Mouse (Mus musculus): Measurements from ENCODE around the gene Ywhaq.
"Not testable (repeated sequence)": the region's sequence is repeated elsewhere in the genome, so short reads cannot be mapped to it uniquely, and the experiment has no call there.

Gene Ywhaq

GRCm38 (mm10) chr12:21410620-21411019 is 6.8 kb downstream of the Ywhaq start:
- no peak for DNase-seq (ENCODE audit: extremely low read depth, low read depth, low spot score)

GRCm38 (mm10) chr12:21409651-21410050 is 7.8 kb downstream of the Ywhaq start:
- DNase-seq (ENCODE audit: extremely low read depth, low read depth, low spot score) = no peak

GRCm38 (mm10) chr12:21408789-21409367 is 8.6 kb downstream of the Ywhaq start:
- DNase-seq (ENCODE audit: extremely low read depth, low read depth, low spot score) = no peak

- DNase-seq (ENCODE audit: extremely low read depth, low read depth, low spot score) = no peak
Observed at GRCm38 (mm10) chr12:21402771-21403170, 14.7 kb downstream of the Ywhaq start.

- no peak for DNase-seq (ENCODE audit: extremely low read depth, low read depth, low spot score)
Observed at GRCm38 (mm10) chr12:21386201-21386600, 31.2 kb downstream of the Ywhaq start.

GRCm38 (mm10) chr12:21378765-21379346 is 38.6 kb downstream of the Ywhaq start:
- not testable (repeated sequence) for DNase-seq (ENCODE audit: extremely low read depth, low read depth, low spot score)

GRCm38 (mm10) chr12:21375376-21376157 is 41.9 kb downstream of the Ywhaq start:
- no peak for DNase-seq (ENCODE audit: extremely low read depth, low read depth, low spot score)

- DNase-seq (ENCODE audit: extremely low read depth, low read depth, low spot score) = no peak
Observed at GRCm38 (mm10) chr12:21373820-21374475, 43.5 kb downstream of the Ywhaq start.

GRCm38 (mm10) chr12:21373100-21373819 is 44.2 kb downstream of the Ywhaq start, which contains the start of gene Adam17:
Gene Adam17 (minus strand): TSS chr12:21373632.
- peak; percentile 43 for DNase-seq (ENCODE audit: extremely low read depth, low read depth, low spot score)

- no peak for DNase-seq (ENCODE audit: extremely low read depth, low read depth, low spot score)
Observed at GRCm38 (mm10) chr12:21370035-21370611, 47.3 kb downstream of the Ywhaq start.

GRCm38 (mm10) chr12:21369087-21369410 is 48.4 kb downstream of the Ywhaq start:
- DNase-seq (ENCODE audit: extremely low read depth, low read depth, low spot score) = no peak

GRCm38 (mm10) chr12:21368376-21369086 is 48.9 kb downstream of the Ywhaq start:
- no peak for DNase-seq (ENCODE audit: extremely low read depth, low read depth, low spot score)

- no peak for DNase-seq (ENCODE audit: extremely low read depth, low read depth, low spot score)
Observed at GRCm38 (mm10) chr12:21364624-21365435, 52.6 kb downstream of the Ywhaq start.

GRCm38 (mm10) chr12:21363195-21363594 is 54.2 kb downstream of the Ywhaq start:
- DNase-seq (ENCODE audit: extremely low read depth, low read depth, low spot score) = no peak

GRCm38 (mm10) chr12:21362686-21363085 is 54.8 kb downstream of the Ywhaq start:
- no peak for DNase-seq (ENCODE audit: extremely low read depth, low read depth, low spot score)

GRCm38 (mm10) chr12:21353681-21354080 is 63.8 kb downstream of the Ywhaq start:
- no peak for DNase-seq (ENCODE audit: extremely low read depth, low read depth, low spot score)

- DNase-seq (ENCODE audit: extremely low read depth, low read depth, low spot score) = no peak
Observed at GRCm38 (mm10) chr12:21350113-21350876, 67.1 kb downstream of the Ywhaq start.

- no peak for DNase-seq (ENCODE audit: extremely low read depth, low read depth, low spot score)
Observed at GRCm38 (mm10) chr12:21346972-21347371, 70.5 kb downstream of the Ywhaq start.

GRCm38 (mm10) chr12:21340674-21341073 is 76.8 kb downstream of the Ywhaq start:
- no peak for DNase-seq (ENCODE audit: extremely low read depth, low read depth, low spot score)
